11 mouse cellular contexts compared by ENCODE assay signal in the genomic region with DNA sequence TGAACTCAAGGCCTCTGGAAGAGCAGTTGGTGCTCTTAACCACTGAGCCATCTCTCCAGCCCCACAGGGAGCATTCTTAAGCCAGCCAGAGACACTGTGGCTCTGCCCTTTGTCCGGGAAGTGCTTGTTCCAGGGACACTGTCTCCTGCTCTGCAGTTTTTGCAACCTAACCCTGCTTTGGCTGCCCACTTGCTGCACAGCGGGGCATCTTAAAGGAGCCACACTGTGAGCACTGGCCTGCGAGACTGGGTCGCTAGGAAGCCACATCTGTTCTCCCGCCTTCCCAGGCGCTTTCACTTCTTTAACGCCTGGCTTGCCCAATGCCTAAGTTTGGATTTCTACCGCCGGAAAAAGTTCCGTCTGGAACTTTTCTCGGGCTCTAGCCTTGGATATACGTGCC. TPM values are rescaled to one million over a fixed set of nuclear protein-coding genes. Genes with fewer than 3 reads are reported as not detected.
DNase-seq lines count a peak whose midpoint lies in the region; ATAC-seq and TF ChIP-seq lines count a peak whose summit lies in the region.
"Had no signal": no experiment of that assay in that cellular context is flagged by ENCODE, and none has a peak within 500 bp of the region (broad histone marks: within the 10 kb centered on the region; RNA-seq: fewer than 3 reads in every experiment).

No protein-coding gene starts in this region.

- no peaks in the 10 kb centered on the region for H3K36me3 ChIP-seq in hindbrain, postnatal 0 days (ENCODE audit: insufficient read depth, low read length)
- no peaks in the 10 kb centered on the region for H3K36me3 ChIP-seq in hindbrain, embryonic 11.5 days (ENCODE audit: control insufficient read depth, insufficient read depth, low read length)
- H3K36me3 ChIP-seq: G1E had no signal

- 20% methylated on average over 12 of the region's 12 CpGs for WGBS in hindbrain, postnatal 0 days
- WGBS in hindbrain, embryonic 11.5 days, result 15% methylated on average over 12 of the region's 12 CpGs

- no peak overlapping the region for H3K27ac ChIP-seq in hindbrain, postnatal 0 days
- H3K27ac ChIP-seq in hindbrain, embryonic 11.5 days (ENCODE audit: low read depth, low read length), result no peak overlapping the region
- no peak overlapping the region for H3K27ac ChIP-seq in brown adipose tissue, adult 24 weeks (replicated peaks; ENCODE audit: low read depth, low read length)

- ATAC-seq in hindbrain, postnatal 0 days, result no peak
- ATAC-seq in hindbrain, embryonic 11.5 days (ENCODE audit: low FRiP score), result no peak

- no peaks in the 10 kb centered on the region for H3K9me3 ChIP-seq in hindbrain, postnatal 0 days (ENCODE audit: low read length)
- H3K9me3 ChIP-seq in hindbrain, embryonic 11.5 days (ENCODE audit: control insufficient read depth, low read length), result no peaks in the 10 kb centered on the region

- peak; percentile 37 for DNase-seq in gastrocnemius, adult 18-20 months (ENCODE audit: low spot score)
- no peak for DNase-seq in gastrocnemius, postnatal 10 days
- DNase-seq in hindbrain, postnatal 0 days (ENCODE audit: low spot score), result peak; percentile 16
- DNase-seq in hindbrain, embryonic 11.5 days (ENCODE audit: low spot score), result no peak
- peak; percentile 54 for DNase-seq in ES-CJ7 (ENCODE audit: low read depth, low spot score)
- no peak for DNase-seq in layer of hippocampus, adult 9-11 months
- DNase-seq: kidney, postnatal 10 days; lung, adult 18-20 months had no signal

- no peak overlapping the region for H3K9ac ChIP-seq in hindbrain, postnatal 0 days (replicated peaks; ENCODE audit: low read length)
- no peak overlapping the region for H3K9ac ChIP-seq in hindbrain, embryonic 11.5 days (ENCODE audit: low read depth, low read length)

- H3K4me1 ChIP-seq in hindbrain, postnatal 0 days (ENCODE audit: insufficient read depth, low read length), result no peaks in the 10 kb centered on the region
- no peaks in the 10 kb centered on the region for H3K4me1 ChIP-seq in hindbrain, embryonic 11.5 days (replicated peaks; ENCODE audit: control insufficient read depth, insufficient read depth, low read length)
- H3K4me1 ChIP-seq in brown adipose tissue, adult 24 weeks (ENCODE audit: control insufficient read depth, insufficient read depth, insufficient read length, low read length), result no peaks in the 10 kb centered on the region

- no peak overlapping the region for H3K4me3 ChIP-seq in hindbrain, postnatal 0 days (ENCODE audit: low read length)
- H3K4me3 ChIP-seq in hindbrain, embryonic 11.5 days (ENCODE audit: low read depth, low read length), result no peak overlapping the region
- H3K4me3 ChIP-seq in brown adipose tissue, adult 24 weeks (ENCODE audit: insufficient read depth, low read depth, low read length), result peak overlapping the region; percentile 36

- H3K27me3 ChIP-seq in hindbrain, postnatal 0 days (ENCODE audit: insufficient read depth, low read length), result no peaks in the 10 kb centered on the region
- no peaks in the 10 kb centered on the region for H3K27me3 ChIP-seq in hindbrain, embryonic 11.5 days (ENCODE audit: control insufficient read depth, insufficient read depth, low read length)

- no peak for TF ChIP-seq CTCF in hindbrain, postnatal 0 days (IDR thresholded peaks at IDR 0.05; ENCODE audit: low read depth)

- peak overlapping the region; percentile 28; the same call in 1 of the 2 replicates for H3K4me2 ChIP-seq in hindbrain, postnatal 0 days (ENCODE audit: low read depth, low read length)
- no peak overlapping the region for H3K4me2 ChIP-seq in hindbrain, embryonic 11.5 days (replicated peaks; ENCODE audit: low read depth, low read length)
- H3K4me2 ChIP-seq: midbrain, embryonic 11.5 days had no signal

RNA-seq across cellular contexts. Expression of gene Ywhae, which starts 17.1 kb away (rescaled TPM):
- total RNA-seq in gastrocnemius, adult 18-20 months (2021), result 100 to 1,000 TPM; 517 to 578 TPM
- 100 to 1,000 TPM; 801 to 805 TPM for total RNA-seq in gastrocnemius, postnatal 10 days (2021)
- total RNA-seq in hindbrain, postnatal 0 days (2014; rRNA removed), result 181 and 188 TPM in 2 replicates
- polyA plus RNA-seq in hindbrain, postnatal 0 days (2015; fragmentation: Nextera tagmentation; extraction: Ambion mirVana), result 1,457 and 1,531 TPM in 2 replicates
- 1,626 and 1,696 TPM in 2 replicates for polyA plus RNA-seq in hindbrain, embryonic 11.5 days (2014; fragmentation: Nextera tagmentation; extraction: Ambion mirVana)
- 296 and 331 TPM in 2 replicates for polyA plus RNA-seq in brown adipose tissue, adult 24 weeks (2012; ENCODE audit: insufficient read depth, insufficient read length, missing spikeins)

RNA-seq across cellular contexts. Expression of gene Crk, which starts 36.5 kb away (rescaled TPM):
- 10 to 100 TPM; 50.3 to 60.6 TPM for total RNA-seq in gastrocnemius, adult 18-20 months (2021)
- total RNA-seq in gastrocnemius, postnatal 10 days (2021), result 10 to 100 TPM; 53.0 to 59.8 TPM
- 83.3 and 111 TPM in 2 replicates for total RNA-seq in hindbrain, postnatal 0 days (2014; rRNA removed)
- polyA plus RNA-seq in hindbrain, postnatal 0 days (2015; fragmentation: Nextera tagmentation; extraction: Ambion mirVana), result 82.3 and 82.5 TPM in 2 replicates
- polyA plus RNA-seq in hindbrain, embryonic 11.5 days (2014; fragmentation: Nextera tagmentation; extraction: Ambion mirVana), result 113 and 127 TPM in 2 replicates
- 56.9 and 64.4 TPM in 2 replicates for polyA plus RNA-seq in brown adipose tissue, adult 24 weeks (2012; ENCODE audit: insufficient read depth, insufficient read length, missing spikeins)

Comparison
In these comparisons a context has a peak if more than half of its experiments do, and no peak if none do; other contexts are left out.
1. DNase-seq: peak in gastrocnemius, adult 18-20 months (single experiment), hindbrain, postnatal 0 days (single experiment) and ES-CJ7 (single experiment); none in gastrocnemius, postnatal 10 days (single experiment), hindbrain, embryonic 11.5 days (single experiment) and layer of hippocampus, adult 9-11 months (single experiment).